8 mouse cellular contexts compared by ENCODE assay signal in the genomic region with DNA sequence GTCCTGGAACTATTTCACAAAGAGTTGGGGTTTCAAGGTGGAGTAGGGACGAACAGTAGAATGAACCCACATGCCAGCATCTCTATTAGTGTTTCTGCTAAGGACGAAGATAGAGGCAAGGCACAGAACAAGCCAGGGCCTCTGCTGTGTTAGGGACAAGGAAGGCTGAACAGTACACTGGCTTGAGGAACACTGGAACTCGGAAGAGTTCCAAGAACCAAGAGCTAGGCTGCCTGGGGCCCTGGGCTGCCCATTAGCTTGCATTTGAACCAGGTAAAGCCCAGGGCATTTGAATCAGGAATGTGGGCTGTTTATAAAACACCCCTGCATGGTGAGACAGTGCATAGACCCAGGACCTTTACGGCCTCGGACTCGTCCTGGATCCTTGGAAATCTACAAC. TPM values are rescaled to one million over a fixed set of nuclear protein-coding genes. Genes with fewer than 3 reads are reported as not detected.
A peak's percentile ranks its signal among the peaks of the same experiment; 100 is the strongest.
DNase-seq lines count a peak whose midpoint lies in the region; ATAC-seq and TF ChIP-seq lines count a peak whose summit lies in the region.

No protein-coding gene starts in this region.

- peaks cover 16% of the 10 kb centered on the region for H3K4me1 ChIP-seq in heart, embryonic 11.5 days (ENCODE audit: control insufficient read depth, insufficient read depth, low read length)
- peaks cover 0 to 14% of the 10 kb centered on the region in 2 experiments; a peak in 1 of 4 replicates for H3K4me1 ChIP-seq in ES-E14 (ENCODE audit: control insufficient read depth in 2 of 2, insufficient read depth in 2 of 2, low read length in 2 of 2, poor library complexity in 1 of 2)
- H3K4me1 ChIP-seq in forebrain, postnatal 0 days (ENCODE audit: insufficient read depth), result peaks cover 4% of the 10 kb centered on the region; the same call in 1 of the 2 replicates
- H3K4me1 ChIP-seq in liver, embryonic 15.5 days (replicated peaks), result peaks cover 19% of the 10 kb centered on the region

- 29% methylated on average over 6 of the region's 6 CpGs for WGBS in heart, embryonic 11.5 days (ENCODE audit: insufficient replicate concordance)
- WGBS in forebrain, postnatal 0 days, result 30% methylated on average over 6 of the region's 6 CpGs
- WGBS in liver, embryonic 15.5 days (ENCODE audit: insufficient replicate concordance), result 28% methylated on average over 6 of the region's 6 CpGs

- H3K27ac ChIP-seq in heart, embryonic 11.5 days (ENCODE audit: low read depth, low read length), result no peak overlapping the region
- H3K27ac ChIP-seq in ES-E14 (ENCODE audit: insufficient read depth, low read depth, low read length, poor library complexity, severe bottlenecking), result no peak overlapping the region
- no peak overlapping the region for H3K27ac ChIP-seq in forebrain, postnatal 0 days (ENCODE audit: low read depth, low read length)
- H3K27ac ChIP-seq in liver, embryonic 15.5 days (replicated peaks), result no peak overlapping the region

- no peak for TF ChIP-seq CTCF in forebrain, postnatal 0 days (IDR thresholded peaks at IDR 0.05; ENCODE audit: low read depth)

- peak overlapping the region; percentile 96 for H3K4me2 ChIP-seq in heart, embryonic 11.5 days
- H3K4me2 ChIP-seq in forebrain, postnatal 0 days (ENCODE audit: low read depth), result peak overlapping the region; percentile 94
- H3K4me2 ChIP-seq in liver, embryonic 15.5 days, result peak overlapping the region; percentile 78

- 0 out of 2 replicates have a peak, but pooled peaks cover 5% of the 10 kb centered on the region for H3K9me3 ChIP-seq in heart, embryonic 11.5 days (replicated peaks; ENCODE audit: control insufficient read depth, low read length)
- H3K9me3 ChIP-seq in ES-E14 (ENCODE audit: control insufficient read depth, insufficient read depth, low read depth, low read length), result no peaks in the 10 kb centered on the region
- no peaks in the 10 kb centered on the region for H3K9me3 ChIP-seq in forebrain, postnatal 0 days (ENCODE audit: low read length)
- no peaks in the 10 kb centered on the region for H3K9me3 ChIP-seq in liver, embryonic 15.5 days (replicated peaks)

- no peak for ATAC-seq in heart, embryonic 11.5 days (replicated peaks; ENCODE audit: insufficient number of reproducible peaks, low FRiP score, low TSS enrichment)
- no peak for ATAC-seq in forebrain, postnatal 0 days
- ATAC-seq in liver, embryonic 15.5 days (ENCODE audit: insufficient read depth), result no peak

- peak overlapping the region; percentile 83 for H3K4me3 ChIP-seq in heart, embryonic 11.5 days (ENCODE audit: low read depth, low read length)
- H3K4me3 ChIP-seq in ES-E14 (ENCODE audit: insufficient read depth in 1 of 2, low read depth in 1 of 2, low read length in 2 of 2, poor library complexity in 1 of 2, severe bottlenecking in 1 of 2), result peak overlapping the region; percentile 67 to 85
- H3K4me3 ChIP-seq in forebrain, postnatal 0 days (ENCODE audit: low read depth, low read length), result peak overlapping the region; percentile 87; the same call in 1 of the 2 replicates
- peak overlapping the region; percentile 64 for H3K4me3 ChIP-seq in liver, embryonic 15.5 days (replicated peaks)

- H3K9ac ChIP-seq in heart, embryonic 11.5 days (ENCODE audit: low read depth, low read length), result peak overlapping the region; percentile 87
- peak overlapping the region; percentile 64; the same call in 1 of the 2 replicates for H3K9ac ChIP-seq in ES-E14 (ENCODE audit: insufficient read depth, low read depth, low read length, poor library complexity, severe bottlenecking)
- H3K9ac ChIP-seq in forebrain, postnatal 0 days, result no peak overlapping the region
- no peak overlapping the region for H3K9ac ChIP-seq in liver, embryonic 15.5 days

- H3K36me3 ChIP-seq in heart, embryonic 11.5 days (ENCODE audit: control insufficient read depth, insufficient read depth, low read length), result no peaks in the 10 kb centered on the region
- peaks cover 2% of the 10 kb centered on the region; the same call in 1 of the 2 replicates for H3K36me3 ChIP-seq in ES-E14 (ENCODE audit: control insufficient read depth, insufficient read depth, low read length, poor library complexity, severe bottlenecking)
- H3K36me3 ChIP-seq in forebrain, postnatal 0 days (ENCODE audit: insufficient read depth), result no peaks in the 10 kb centered on the region
- H3K36me3 ChIP-seq in liver, embryonic 15.5 days (replicated peaks), result no peaks in the 10 kb centered on the region

- no peak for DNase-seq in heart, adult 9 months (ENCODE audit: low spot score in 2 of 2)
- no peak for DNase-seq in ES-E14 (ENCODE audit: low read depth, low spot score)
- DNase-seq in forebrain, postnatal 0 days, result no peak
- DNase-seq in embryo, embryonic 10.5 days (ENCODE audit: low spot score), result no peak
- no peak for DNase-seq in frontal cortex, adult 2 months (ENCODE audit: extremely low spot score in 1 of 2, low spot score in 1 of 2)
- DNase-seq in embryo, embryonic 9.5 days (ENCODE audit: extremely low spot score), result no peak

- H3K27me3 ChIP-seq in heart, embryonic 11.5 days (ENCODE audit: control insufficient read depth, insufficient read depth, low read length), result no peaks in the 10 kb centered on the region
- H3K27me3 ChIP-seq in forebrain, postnatal 0 days (ENCODE audit: insufficient read depth, low read length), result no peaks in the 10 kb centered on the region
- H3K27me3 ChIP-seq in liver, embryonic 15.5 days, result peaks cover 52% of the 10 kb centered on the region

- in situ Hi-C loops in ES-E14 (cut with MboI; ENCODE audit: low sequenced_read_pairs in 2 of 2, unreplicated experiment in 2 of 2), result no loop called here

TF ChIP-seq in ES-E14, 5 proteins besides CTCF, POLR2A, EP300 and RAD21:
- TF ChIP-seq ZNF384 (IDR thresholded peaks at IDR 0.05; ENCODE audit: low read depth, low read length), result no peak
- no peak for TF ChIP-seq MAFK (IDR thresholded peaks at IDR 0.05; ENCODE audit: insufficient read depth, low read depth, low read length)
- no peak for TF ChIP-seq HCFC1 (IDR thresholded peaks at IDR 0.05; ENCODE audit: borderline replicate concordance, insufficient read depth, low read length)
- no peak for TF ChIP-seq ZC3H11A (IDR thresholded peaks at IDR 0.05; ENCODE audit: borderline replicate concordance, low read depth, low read length)
- TF ChIP-seq CHD2 (IDR thresholded peaks at IDR 0.05; ENCODE audit: low read depth, low read length), result no peak

RNA-seq across cellular contexts. Expression of a gene that starts 0.9 kb away (rescaled TPM):
- polyA plus RNA-seq in heart, embryonic 11.5 days (2014; fragmentation: Nextera tagmentation; extraction: Ambion mirVana), result 9.1 and 10.8 TPM in 2 replicates
- total RNA-seq in ES-E14 (2012; rRNA removed), result 19.8 and 28.2 TPM in 2 replicates
- total RNA-seq in forebrain, postnatal 0 days (2014; rRNA removed), result 108 and 123 TPM in 2 replicates
- polyA plus RNA-seq in forebrain, postnatal 0 days (2015; fragmentation: Nextera tagmentation; extraction: Ambion mirVana), result 23.2 and 40.1 TPM in 2 replicates
- polyA plus RNA-seq in liver, embryonic 15.5 days (2015; fragmentation: Nextera tagmentation; extraction: Ambion mirVana), result 1.3 and 1.9 TPM in 2 replicates
- polyA plus RNA-seq in frontal cortex, adult 2 months (2012; rRNA removed), result 51.9 and 67.9 TPM in 2 replicates

Comparison
In these comparisons a context has a peak if more than half of its experiments do, and no peak if none do; other contexts are left out.
1. H3K9ac ChIP-seq: peak in heart, embryonic 11.5 days (single experiment) and ES-E14 (single experiment); none in forebrain, postnatal 0 days (single experiment) and liver, embryonic 15.5 days (single experiment).
2. Peak in every context shown above with its lines, with median percentiles within 50 percentile points of each other: H3K4me2 ChIP-seq and H3K4me3 ChIP-seq.